Mouse (Mus musculus): ENCODE data around the gene Vps52.

Vps52 gene

DNA sequence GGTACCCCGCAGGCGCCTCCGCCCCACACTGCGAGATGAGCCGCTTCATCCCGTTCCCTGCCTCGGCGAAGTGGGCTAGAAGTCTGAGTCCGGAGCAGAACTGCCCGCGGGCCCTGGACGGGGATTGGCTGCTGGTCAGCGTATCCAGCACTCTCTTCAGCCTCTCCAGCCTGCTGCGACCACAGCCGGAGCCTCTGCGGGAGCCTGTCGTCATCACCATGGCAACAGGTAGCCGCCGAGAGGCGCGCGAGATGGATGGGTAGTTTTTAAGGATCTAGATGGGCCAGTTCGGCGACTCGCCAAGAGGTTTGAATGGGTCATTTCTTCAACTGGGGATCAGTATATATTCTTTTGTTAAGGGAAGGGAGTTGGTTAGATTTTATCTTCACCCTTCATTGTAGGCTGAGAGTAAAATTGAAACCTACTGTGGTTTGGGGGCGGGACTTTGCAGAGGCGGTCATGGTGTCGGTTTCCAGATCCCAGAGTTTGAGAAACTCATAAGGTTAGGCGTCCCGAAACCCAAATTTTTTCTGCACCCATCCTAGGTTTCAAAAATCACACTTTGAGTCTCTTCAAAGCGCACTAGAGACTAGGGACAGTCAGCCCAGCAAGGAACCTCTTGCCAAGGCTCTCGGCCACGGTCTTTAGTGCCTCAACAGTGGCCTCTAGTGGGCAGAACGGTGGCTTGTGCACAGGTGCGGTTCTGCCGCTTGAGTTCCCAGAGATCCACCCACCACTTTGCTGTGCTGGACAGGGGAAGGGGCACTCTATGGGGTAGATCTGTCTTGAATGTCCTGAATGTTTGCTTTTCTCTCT is 35.1 kb upstream of the Vps52 start:
- DNase-seq (ENCODE audit: low spot score) = peak; percentile 92

DNA sequence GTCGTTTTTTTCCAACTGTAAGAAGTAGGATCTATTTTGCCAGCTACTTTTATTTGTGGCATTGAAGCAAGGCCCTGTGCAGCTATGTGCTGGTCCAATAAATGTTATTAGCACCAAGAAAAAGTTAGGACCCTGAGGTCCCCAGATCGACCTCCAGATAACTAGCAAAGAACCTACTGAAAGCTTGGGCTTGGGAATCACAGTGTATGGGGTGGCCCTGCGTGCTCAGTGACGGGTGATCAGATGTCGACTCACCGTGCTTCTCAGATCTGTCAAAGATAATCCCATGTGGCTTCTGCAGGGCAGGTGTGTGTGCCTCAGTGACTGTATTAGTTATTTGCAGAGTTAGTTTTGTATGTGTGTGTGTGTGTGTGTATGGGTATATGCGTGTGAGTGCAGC is 34.3 kb upstream of the Vps52 start:
- DNase-seq (ENCODE audit: low spot score) = no peak

DNA sequence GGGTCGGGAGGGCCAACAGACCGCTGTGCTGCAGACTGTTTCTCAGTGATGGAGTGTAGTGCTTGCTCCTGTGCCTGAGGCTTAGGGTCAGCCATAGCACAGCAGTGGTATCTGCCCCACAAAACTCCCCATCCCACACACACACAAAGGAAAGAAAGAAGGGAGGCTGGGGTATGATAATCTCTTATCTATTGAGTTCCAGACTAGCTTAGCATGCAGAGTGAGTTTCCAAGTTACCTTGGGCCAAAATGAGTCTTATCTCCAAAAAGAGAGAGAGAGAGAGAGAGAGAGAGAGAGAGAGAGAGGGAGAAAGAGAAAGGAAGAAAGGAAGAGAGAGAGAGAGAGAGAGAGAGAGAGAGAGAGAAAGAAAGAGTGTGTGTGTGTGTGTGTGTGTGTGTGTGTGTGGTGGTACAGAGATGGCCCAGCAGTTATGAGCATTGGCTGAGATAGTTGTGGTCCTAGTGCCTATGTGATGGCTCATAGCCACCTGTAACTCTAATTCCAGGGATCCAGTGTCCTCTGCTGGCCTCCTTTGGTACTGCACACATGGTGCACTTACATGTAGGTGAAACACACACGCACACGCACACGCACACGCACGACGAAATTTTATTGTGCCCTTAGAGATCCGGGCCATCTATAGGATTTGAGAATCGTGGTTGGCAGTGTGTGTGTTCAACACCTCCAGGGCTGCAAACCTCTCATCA is 30.9 kb upstream of the Vps52 start:
- DNase-seq (ENCODE audit: low spot score) = no peak

DNA sequence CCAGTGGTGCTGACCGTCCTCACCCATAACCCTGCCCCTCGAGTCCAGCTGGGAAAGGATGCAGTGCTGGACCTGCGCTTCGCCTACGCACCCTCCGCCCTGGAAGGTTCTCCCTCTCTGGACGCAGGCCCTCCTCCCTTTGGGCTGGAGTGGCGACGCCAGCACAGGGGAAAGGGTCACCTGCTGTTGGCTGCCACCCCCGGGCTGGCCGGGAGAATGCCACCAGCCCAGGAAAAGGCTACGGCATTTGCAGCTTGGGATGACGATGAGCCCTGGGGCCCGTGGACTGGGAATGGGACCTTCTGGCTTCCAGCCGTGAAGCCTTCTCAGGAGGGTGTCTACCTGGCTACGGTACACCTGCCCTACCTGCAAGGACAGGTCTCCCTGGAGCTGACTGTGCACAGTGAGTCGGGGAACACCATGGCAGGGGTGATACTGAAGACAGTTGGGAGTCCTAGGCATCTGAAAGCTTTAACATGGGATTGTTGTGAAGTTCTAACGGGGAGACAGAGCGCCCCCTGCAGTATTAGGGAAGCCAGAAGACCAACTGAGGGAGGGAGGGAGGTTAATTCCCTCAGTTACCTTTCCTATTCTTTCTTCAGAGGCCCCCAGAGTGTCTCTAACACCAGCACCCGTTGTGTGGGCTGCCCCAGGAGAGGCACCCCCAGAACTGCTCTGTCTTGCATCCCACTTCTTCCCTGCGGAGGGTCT is 30.1 kb upstream of the Vps52 start:
- DNase-seq (ENCODE audit: low spot score) = no peak

DNA sequence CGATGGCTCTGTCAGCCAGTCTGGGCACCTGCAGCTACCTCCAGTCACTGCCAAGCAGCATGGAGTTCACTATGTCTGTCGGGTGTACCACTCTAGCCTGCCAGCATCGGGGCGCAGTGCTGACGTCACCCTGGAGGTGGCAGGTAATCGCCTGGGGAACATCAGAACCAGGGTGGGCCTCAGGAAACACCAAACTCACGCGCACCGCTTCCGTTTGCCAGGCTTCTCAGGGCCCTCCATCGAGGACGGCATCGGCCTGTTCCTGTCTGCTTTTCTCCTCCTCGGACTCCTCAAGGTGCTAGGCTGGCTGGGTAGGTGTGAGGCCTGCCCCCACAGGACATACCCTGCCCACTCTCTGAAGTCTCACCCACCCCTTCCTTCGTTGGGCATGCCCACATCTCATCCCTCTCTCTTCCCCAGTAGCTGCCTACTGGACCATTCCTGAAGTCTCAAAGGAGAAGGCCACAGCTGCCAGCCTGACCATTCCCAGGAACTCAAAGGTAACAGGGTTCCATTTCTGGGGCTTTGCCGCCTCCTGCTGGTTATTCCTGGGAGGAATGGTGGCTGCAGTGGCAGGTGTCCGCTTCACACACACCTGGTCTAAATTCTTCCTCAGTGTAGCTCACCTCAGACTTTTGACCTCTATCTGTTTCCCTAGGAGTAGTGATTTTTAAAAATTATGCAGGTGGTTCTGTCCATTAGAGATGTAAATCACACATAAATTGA is 29.2 kb upstream of the Vps52 start:
- DNase-seq (ENCODE audit: low spot score) = peak; percentile 45

DNA sequence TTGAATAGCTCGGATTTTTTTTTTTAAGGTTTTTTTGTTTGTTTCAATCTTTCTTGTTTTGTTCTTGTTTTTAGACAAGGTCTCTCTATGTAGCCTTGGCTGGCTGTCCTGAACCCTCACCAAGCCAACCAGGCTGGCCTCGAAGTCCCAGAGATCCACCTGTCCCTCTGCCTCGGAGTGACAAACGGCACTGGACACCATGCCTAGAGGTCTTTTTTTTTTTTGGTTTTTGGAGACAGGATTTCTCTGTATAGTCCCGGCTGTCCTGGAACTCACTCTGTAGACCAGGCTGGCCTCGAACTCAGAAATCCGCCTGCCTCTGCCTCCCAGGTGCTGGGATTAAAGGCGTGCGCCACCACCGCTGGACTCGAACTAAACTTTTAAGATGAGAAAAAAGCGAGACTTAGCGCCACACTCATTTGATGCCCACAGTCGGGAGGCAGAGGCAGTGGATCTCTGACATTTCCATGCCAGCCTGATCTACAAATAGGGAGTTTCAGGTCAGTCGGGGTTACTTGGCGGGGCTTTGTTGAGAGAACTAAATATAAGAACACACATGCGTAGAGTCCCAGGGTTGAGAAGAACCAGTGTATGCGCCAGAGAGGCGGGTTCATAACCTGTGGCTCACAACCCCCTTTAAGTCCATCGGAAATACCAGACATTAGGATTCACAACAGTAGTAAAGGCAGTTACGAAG is 27.2 kb upstream of the Vps52 start:
- no peak for DNase-seq (ENCODE audit: low spot score)

DNA sequence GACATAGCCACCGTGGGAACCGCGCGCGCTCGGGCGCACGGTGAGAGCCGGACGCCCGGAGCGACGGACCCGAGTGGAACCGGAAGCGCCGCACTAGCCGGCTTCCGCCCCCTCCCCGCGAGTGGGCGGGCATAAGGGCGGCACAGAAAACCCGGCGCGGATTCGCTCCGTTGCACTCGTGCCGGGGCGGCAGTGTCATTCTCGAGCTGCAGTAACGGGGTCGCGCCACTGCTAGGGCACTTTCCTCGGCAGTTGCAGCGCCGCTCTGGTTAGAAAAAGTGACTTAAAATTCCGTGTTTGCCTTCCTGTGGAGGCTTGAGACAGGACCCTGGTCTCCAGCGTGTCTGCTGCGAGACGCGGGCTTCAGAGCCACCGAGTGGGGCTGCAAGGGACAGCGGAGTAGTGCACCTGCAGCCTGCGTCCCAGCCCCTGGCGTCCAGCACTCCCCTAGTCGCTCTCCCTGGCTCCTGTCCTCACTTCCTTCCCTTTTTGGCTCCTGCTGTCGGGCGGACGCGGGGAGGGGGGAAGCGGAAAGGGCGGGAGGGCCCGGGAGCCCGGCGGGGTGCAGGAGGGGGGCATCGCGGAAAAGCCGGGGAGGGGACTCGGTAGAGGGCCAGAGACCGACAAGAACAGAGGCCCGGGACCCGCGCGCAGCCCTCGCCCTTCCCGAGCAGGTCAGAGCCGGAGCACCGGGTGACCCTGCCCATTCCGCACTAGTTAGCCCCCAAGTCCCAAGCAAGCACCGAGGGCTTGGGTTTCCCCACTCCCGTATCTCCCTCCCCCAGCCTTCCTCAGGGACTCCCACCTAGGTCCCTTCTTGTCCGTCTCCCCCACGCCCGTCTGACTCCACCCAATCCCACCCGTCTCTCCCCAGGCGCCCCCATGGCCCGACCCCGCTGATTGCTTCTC is 26.0 kb upstream of the Vps52 start, which contains the start of gene Rgl2:
Gene Rgl2 (plus strand): TSS at position 173 of the 909 bp plus-strand sequence.
- DNase-seq (ENCODE audit: low spot score) = peak; percentile 95

DNA sequence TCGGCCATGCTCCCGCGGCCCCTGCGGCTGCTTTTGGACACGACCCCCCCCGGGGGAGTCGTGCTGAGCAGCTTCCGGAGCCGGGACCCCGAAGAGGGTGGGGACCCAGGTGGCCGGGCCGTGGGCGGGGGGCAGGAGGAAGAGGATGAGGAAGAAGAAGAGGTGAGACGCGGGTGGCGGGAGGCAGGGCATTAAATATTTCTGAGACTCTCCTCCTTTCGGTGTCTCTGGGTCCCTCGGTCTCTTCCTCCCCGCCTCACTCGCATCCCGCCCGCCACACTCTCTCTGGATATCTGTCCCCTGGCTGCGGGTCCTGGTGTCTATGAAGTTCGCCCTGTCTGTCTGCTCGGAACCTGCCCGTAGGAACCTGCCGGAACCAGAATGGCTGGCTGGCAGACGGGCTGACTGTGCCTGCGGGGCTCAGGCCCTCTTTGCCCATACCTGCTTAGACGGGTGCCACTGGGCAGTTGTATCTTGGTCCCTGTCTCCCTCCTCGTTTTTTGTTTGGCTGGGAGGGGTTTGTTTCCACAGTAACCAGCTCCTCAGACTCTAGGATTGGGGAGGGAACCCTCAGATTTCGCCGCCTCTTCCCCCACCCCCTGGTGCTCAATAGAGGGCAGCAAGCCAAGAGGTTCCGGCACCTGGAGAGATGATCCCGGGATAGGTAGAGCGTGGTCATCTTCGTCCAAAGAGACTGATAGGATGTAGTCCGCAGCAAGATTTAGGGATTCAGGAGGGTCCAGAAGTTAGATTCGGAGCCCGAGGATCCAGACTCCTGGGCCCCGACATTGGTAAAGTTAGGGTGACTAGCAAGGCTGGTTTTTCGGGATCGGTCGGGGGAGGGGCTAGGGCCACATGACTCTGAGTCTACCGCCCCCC is 25.1 kb upstream of the Vps52 start:
- DNase-seq (ENCODE audit: low spot score) = peak; percentile 51

DNA sequence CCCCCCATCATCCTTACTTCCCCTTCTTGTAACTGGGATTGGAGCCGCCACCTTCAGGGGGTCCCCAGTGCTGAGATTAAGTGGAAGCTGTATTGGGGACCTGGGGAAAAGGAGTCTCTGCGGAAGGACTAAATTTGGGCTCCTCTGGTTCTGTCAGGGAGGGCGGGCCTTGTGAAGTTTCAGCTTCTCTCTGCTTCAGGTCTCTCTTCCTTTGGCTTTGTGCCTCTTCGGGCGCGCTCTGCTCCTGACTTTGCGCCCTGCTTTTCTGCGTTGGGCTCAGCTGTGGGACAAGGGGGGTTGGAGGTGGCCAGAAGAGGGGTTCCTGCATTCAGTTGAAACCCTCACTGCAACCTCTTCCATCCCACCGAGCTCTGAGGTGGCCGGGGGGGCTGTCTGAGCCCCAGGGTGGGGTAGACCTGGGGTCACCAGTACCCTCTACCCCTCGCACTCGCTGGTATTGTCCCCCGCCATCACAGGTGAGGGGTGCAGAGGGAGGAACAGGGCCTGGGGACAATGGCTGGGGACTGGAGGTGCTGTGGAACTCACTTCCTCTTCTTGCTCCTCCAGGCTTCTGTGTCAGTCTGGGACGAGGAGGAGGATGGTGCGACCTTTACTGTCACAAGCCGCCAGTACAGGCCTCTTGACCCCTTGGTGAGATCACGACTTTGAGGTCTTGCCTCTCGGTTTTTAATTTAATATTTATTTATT is 24.3 kb upstream of the Vps52 start:
- no peak for DNase-seq (ENCODE audit: low spot score)

DNA sequence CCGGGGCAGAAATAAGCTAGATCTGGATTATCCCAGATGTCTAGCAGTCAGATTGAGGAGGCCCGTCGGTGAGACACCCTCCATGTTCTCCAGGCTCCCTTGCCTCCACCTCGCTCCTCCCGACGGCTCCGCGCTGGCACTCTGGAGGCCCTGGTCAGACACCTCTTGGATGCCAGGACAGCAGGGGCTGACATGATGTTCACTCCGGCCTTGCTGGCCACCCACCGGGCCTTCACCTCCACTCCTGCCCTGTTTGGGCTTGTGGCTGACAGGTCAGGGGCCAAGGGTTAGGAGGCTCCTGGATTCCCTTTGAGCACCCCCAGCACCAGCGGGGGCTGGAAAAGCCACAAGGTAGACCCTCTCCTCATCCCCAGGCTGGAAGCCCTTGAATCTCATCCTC is 23.7 kb upstream of the Vps52 start:
- DNase-seq (ENCODE audit: low spot score) = no peak

DNA sequence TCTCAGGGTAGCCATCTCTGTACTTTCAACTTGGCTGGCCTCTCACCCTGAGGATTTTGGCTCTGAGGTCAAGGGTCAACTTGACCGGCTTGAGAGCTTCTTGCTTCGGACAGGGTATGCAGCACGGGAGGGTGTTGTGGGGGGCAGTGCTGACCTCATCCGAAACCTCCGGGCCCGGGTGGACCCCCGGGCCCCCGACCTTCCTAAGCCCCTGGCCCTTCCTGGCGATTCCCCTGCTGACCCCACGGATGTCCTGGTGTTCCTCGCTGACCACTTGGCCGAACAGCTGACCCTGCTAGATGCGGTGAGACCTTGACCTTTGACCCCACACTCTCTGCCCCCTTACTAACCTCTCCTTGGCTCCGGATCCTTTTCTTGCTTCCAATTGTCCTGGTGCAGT is 23.2 kb upstream of the Vps52 start:
- no peak for DNase-seq (ENCODE audit: low spot score)

DNA sequence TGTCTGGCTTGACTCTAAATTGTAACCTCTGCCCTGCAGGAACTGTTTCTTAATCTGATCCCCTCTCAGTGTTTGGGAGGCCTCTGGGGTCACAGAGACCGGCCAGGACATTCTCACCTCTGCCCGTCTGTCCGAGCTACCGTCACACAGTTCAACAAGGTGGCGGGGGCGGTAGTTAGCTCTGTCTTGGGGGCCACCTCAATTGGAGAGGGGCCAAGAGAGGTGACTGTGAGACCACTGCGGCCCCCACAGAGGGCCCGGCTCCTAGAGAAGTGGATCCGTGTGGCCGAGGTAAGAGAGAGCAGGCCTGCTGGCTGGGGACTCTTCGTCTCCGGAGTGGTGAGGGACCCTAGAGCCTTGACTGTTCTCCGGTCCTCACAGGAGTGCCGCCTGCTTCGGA is 22.6 kb upstream of the Vps52 start:
- no peak for DNase-seq (ENCODE audit: low spot score)

DNA sequence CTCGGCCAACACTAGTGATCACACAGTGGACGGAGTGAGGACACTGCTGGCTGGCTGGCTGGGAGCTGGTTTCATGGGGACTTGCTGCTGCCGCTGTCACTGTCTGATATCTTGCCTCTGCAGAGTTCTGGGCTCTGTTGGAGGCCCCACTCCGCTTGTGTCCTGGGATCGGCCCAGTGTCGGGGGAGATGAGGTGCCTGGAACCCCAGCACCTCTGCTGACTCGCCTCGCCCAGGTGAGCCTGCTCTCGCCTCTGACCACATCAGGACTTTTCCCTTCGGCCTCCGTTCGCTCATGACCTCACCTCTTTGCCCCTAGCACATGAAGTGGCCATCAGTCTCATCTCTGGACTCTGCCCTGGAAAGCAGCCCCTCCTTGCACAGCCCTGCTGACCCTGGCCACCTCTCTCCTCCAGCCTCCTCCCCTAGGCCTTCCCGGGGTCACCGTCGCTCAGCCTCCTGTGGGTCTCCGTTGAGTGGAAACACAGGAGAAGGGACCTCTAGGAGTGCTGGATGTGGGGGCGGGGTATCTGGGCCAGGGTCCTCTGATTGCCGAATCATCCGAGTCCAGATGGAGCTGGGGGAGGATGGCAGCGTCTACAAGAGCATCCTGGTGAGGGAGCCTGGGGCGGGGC is 20.1 kb upstream of the Vps52 start:
- DNase-seq (ENCODE audit: low spot score) = no peak

DNA sequence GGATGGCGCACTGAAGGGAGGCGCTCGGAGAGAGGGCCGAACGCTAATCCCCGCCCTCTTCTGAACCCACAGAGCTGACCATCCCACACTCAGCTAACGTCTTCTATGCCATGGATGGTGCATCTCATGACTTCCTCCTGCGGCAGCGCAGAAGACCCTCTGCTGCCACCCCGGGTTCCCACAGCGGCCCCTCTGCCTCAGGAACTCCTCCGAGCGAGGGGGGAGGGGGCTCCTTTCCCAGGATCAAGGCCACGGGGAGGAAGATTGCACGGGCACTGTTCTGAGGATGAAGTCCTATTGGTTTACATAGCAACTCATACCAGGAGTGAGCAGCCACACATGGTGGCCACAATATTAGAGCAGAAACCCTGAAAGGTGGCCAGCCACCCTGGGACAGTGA is 18.6 kb upstream of the Vps52 start:
- DNase-seq (ENCODE audit: low spot score) = no peak

DNA sequence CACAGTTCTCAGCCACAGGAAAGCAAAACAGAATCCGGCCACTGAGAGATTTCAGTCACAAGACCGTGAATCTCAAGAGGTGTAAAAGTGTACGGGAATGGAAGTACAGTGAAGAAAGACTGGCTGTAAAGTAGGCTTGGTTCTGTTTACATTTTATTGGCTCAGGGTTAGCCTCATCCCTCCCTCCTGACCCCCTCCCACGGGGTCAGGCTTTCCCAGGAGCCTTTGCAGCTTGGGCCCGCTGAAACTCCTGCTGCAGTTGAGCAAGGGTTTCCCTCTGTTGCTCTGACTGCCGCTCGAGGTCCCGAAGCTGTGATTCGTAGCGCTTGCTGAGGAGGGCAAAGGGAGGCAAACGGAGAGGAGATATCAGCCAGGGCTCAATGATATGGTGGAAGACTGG is 16.8 kb upstream of the Vps52 start:
- DNase-seq (ENCODE audit: low spot score) = no peak

DNA sequence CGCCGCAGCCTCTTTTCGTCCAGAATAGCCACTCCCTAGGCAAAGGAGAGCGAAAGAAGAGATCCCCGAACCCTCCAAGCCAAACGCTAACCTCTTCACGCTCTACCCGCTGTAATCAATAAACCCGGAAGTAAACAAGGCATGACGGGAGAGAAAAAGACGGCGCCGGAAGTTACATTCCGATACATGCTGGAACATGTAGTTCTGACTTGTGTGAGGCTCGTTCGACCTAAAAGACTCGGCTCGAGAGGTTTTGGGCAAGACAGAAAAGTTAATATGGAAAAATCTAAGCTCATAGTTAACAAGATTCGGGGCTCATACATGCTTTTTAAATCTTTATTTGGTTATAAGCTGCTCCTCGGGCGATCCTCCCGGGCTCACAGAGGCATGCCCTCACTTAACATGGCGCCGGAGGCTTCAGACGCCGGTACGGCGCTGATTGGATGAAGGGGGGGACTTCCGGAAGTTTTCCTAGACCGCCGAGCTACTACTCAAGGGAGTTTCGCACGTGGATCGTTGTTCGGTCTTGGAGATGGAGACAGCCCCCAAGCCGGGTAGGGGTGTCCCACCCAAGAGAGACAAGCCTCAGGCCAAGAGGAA is 15.3 kb upstream of the Vps52 start, which contains the start of the genes Pfdn6 and Wdr46:
Gene Pfdn6 (minus strand): TSS at position 138 of the 600 bp plus-strand sequence.
Gene Wdr46 (plus strand): TSS at position 455 of the 600 bp plus-strand sequence.
- peak; percentile 97 for DNase-seq (ENCODE audit: low spot score)

DNA sequence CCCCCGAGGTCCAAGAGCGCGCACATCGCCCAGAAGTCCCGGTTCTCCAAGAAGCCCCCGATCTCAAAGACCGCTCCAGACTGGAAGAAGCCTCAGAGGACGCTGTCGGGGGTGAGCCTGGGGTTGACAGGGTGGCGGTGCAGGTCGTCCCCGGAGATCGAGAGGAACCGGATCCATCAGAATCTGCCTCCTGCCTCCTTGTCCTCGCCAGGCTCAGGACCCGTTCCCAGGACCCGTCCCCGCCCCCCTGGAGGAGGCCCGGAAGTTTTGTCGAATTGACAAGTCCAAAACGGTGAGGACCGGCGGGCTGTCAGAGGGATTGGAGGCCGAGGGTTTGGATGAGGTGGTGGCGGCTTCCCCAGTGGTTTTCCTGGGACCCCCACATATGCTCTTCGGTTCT is 14.6 kb upstream of the Vps52 start:
- DNase-seq (ENCODE audit: low spot score) = no peak

DNA sequence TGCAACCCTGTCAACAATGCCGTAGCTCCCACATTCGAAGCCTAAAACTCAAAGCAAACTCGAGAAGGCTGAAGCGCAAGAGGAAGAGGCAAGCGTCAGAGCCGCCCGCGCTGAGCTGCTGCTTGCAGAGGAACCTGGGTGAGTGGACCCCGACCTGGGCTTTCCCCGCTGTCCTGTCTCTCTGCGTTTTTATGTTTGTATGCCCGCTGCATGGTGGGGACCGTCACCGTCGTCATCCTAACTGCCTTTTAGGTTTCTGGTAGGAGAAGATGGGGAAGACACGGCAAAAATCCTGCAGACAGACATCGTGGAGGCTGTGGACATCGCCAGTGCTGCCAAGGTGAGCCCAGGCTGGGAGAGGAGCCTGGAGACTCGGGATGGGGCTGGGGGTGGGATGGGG is 14.2 kb upstream of the Vps52 start:
- DNase-seq (ENCODE audit: low spot score) = no peak

Data from embryo, embryonic 10.5 days (tissue).